Mouse (Mus musculus): ENCODE results near the gene Helz2. TPM values are rescaled to one million over a fixed set of nuclear protein-coding genes. Genes with fewer than 3 reads are reported as not detected.
"Not testable (repeated sequence)": the region's sequence is repeated elsewhere in the genome, so short reads cannot be mapped to it uniquely, and the experiment has no call there.

Helz2 gene
- 11.2 and 29.3 TPM in 2 replicates for polyA plus RNA-seq (2011; ENCODE audit: insufficient read depth, insufficient read length, low replicate concordance, missing spikeins)

GRCm38 (mm10) chr2:181241602-181242313 lies at the start of gene Helz2:
Helz2 (minus strand) TSS chr2:181242027.
- peak within 1 kb of the TSS; percentile 84 for H3K4me3 ChIP-seq (replicated peaks; ENCODE audit: control insufficient read depth, low read depth, low read length)
- 3% methylated on average over 16 of the region's 16 CpGs for WGBS
- peak within 1 kb of the TSS; percentile 49 for H3K27ac ChIP-seq (ENCODE audit: control insufficient read depth, insufficient read depth, low read depth, low read length, poor library complexity)
- TF ChIP-seq CTCF (IDR thresholded peaks at IDR 0.05; ENCODE audit: control insufficient read depth, insufficient read depth, low read length) (no peak), POLR2A (IDR thresholded peaks at IDR 0.05; ENCODE audit: borderline replicate concordance, control insufficient read depth, low read depth, low read length) (0 out of 2 replicates have a peak, but pooled peaks have one; percentile 41)
- H3K4me1 ChIP-seq (ENCODE audit: control insufficient read depth, insufficient read depth, low read length) = peaks cover 6% of the 10 kb centered on the region; the same call in 1 of the 2 replicates

GRCm38 (mm10) chr2:181290937-181291336 lies 49.1 kb upstream of the Helz2 start:
- 17% methylated on average over 1 of the region's 1 CpGs for WGBS
- peaks cover 7% of the 10 kb centered on the region; the same call in 1 of the 2 replicates for H3K4me1 ChIP-seq (ENCODE audit: control insufficient read depth, insufficient read depth, low read length)
- H3K4me3 ChIP-seq (replicated peaks; ENCODE audit: control insufficient read depth, low read depth, low read length) = no peak overlapping the region
- TF ChIP-seq CTCF (IDR thresholded peaks at IDR 0.05; ENCODE audit: control insufficient read depth, insufficient read depth, low read length) (no peak), POLR2A (IDR thresholded peaks at IDR 0.05; ENCODE audit: borderline replicate concordance, control insufficient read depth, low read depth, low read length) (no peak)
- no peak overlapping the region for H3K27ac ChIP-seq (ENCODE audit: control insufficient read depth, insufficient read depth, low read depth, low read length, poor library complexity)

DNA sequence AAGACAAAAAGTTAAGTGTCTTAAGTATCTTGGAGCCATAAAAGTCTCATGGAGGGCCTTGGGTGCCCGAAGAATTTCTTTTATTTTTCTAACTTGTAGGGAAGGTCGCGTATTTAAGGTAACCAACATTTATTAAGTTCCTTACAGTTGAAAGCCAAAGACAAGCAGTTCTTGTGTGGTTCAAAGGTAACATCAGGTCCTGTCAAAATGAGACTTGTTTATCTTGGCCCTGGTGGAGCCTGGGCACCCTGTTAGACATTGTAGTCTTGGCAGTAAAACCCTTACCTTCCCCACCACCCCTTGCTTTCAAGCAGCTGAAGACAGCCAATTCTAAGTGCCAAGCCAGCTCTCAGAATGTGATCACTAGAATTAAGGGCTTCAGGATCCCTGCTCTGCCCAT lies 46.9 kb upstream of the Helz2 start:
- Histone ChIP-seq H3K4me1 (ENCODE audit: control insufficient read depth, insufficient read depth, low read length) (peaks cover 7% of the 10 kb centered on the region; the same call in 1 of the 2 replicates), H3K4me3 (replicated peaks; ENCODE audit: control insufficient read depth, low read depth, low read length) (peak overlapping the region; percentile 33), H3K27ac (ENCODE audit: control insufficient read depth, insufficient read depth, low read depth, low read length, poor library complexity) (peak overlapping the region; percentile 51; the same call in 1 of the 2 replicates)
- WGBS = 60% methylated on average over 3 of the region's 3 CpGs
- TF ChIP-seq POLR2A (IDR thresholded peaks at IDR 0.05; ENCODE audit: borderline replicate concordance, control insufficient read depth, low read depth, low read length) (no peak), CTCF (IDR thresholded peaks at IDR 0.05; ENCODE audit: control insufficient read depth, insufficient read depth, low read length) (no peak)

GRCm38 (mm10) chr2:181287958-181288350 lies 46.1 kb upstream of the Helz2 start, which contains the start of gene Gmeb2:
Gmeb2 (minus strand) TSS chr2:181288035.
- 6% methylated on average over 37 of the region's 38 CpGs for WGBS
- peak; percentile 25; the same call in 1 of the 2 replicates for TF ChIP-seq CTCF (IDR thresholded peaks at IDR 0.05; ENCODE audit: control insufficient read depth, insufficient read depth, low read length)
- not testable (repeated sequence) for H3K4me1 ChIP-seq (ENCODE audit: control insufficient read depth, insufficient read depth, low read length)

GRCm38 (mm10) chr2:181287338-181287957 lies 45.6 kb upstream of the Helz2 start:
- Histone ChIP-seq H3K4me3 (replicated peaks; ENCODE audit: control insufficient read depth, low read depth, low read length) (peak overlapping the region; percentile 92), H3K27ac (ENCODE audit: control insufficient read depth, insufficient read depth, low read depth, low read length, poor library complexity) (peak overlapping the region; percentile 98), H3K4me1 (ENCODE audit: control insufficient read depth, insufficient read depth, low read length) (peaks cover 7% of the 10 kb centered on the region; the same call in 1 of the 2 replicates)
- TF ChIP-seq POLR2A (IDR thresholded peaks at IDR 0.05; ENCODE audit: borderline replicate concordance, control insufficient read depth, low read depth, low read length) = peak; percentile 90; the same call in 1 of the 2 replicates
- TF ChIP-seq CTCF (IDR thresholded peaks at IDR 0.05; ENCODE audit: control insufficient read depth, insufficient read depth, low read length) = no peak
- WGBS = under 1% methylated on average over 42 of the region's 71 CpGs

More at GRCm38 (mm10) chr2:181287958-181288350, 46.1 kb upstream of the Helz2 start, which contains the start of gene Gmeb2:
- peak within 1 kb of the TSS; percentile 98 for H3K27ac ChIP-seq (ENCODE audit: control insufficient read depth, insufficient read depth, low read depth, low read length, poor library complexity)
- H3K4me3 ChIP-seq (replicated peaks; ENCODE audit: control insufficient read depth, low read depth, low read length) = peak within 1 kb of the TSS; percentile 92

- WGBS = 39% methylated on average over 6 of the region's 6 CpGs
- peaks cover 7% of the 10 kb centered on the region; the same call in 1 of the 2 replicates for H3K4me1 ChIP-seq (ENCODE audit: control insufficient read depth, insufficient read depth, low read length)
- TF ChIP-seq POLR2A (IDR thresholded peaks at IDR 0.05; ENCODE audit: borderline replicate concordance, control insufficient read depth, low read depth, low read length) = no peak
- no peak for TF ChIP-seq CTCF (IDR thresholded peaks at IDR 0.05; ENCODE audit: control insufficient read depth, insufficient read depth, low read length)
- H3K4me3 ChIP-seq (replicated peaks; ENCODE audit: control insufficient read depth, low read depth, low read length) = peak overlapping the region; percentile 92
- peak overlapping the region; percentile 98 for H3K27ac ChIP-seq (ENCODE audit: control insufficient read depth, insufficient read depth, low read depth, low read length, poor library complexity)
Observed at GRCm38 (mm10) chr2:181286629-181287337, 45.0 kb upstream of the Helz2 start.

DNA sequence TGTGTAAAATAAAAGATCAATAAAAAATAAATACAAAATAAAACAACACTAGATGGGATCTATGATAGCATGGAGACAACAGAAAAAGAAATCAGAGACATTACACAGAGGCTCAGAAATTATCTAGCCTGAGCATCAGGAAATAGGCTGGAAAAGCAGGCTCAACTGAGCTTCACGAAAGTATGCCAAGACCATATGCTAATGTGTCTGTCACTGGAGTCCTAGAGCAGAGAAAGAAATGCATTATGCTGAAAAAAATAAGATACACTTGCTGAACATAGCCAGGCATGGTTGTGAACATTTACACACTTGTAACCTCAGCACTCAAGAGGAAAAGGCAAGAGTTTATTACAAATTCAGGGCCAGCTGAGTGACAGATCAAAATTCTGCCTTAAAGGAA lies 38.1 kb upstream of the Helz2 start:
- Histone ChIP-seq H3K4me3 (replicated peaks; ENCODE audit: control insufficient read depth, low read depth, low read length) (no peak overlapping the region), H3K4me1 (ENCODE audit: control insufficient read depth, insufficient read depth, low read length) (no peaks in the 10 kb centered on the region), H3K27ac (ENCODE audit: control insufficient read depth, insufficient read depth, low read depth, low read length, poor library complexity) (no peak overlapping the region)
- 78% methylated on average over 1 of the region's 1 CpGs for WGBS
- no peak for TF ChIP-seq CTCF (IDR thresholded peaks at IDR 0.05; ENCODE audit: control insufficient read depth, insufficient read depth, low read length)
- no peak for TF ChIP-seq POLR2A (IDR thresholded peaks at IDR 0.05; ENCODE audit: borderline replicate concordance, control insufficient read depth, low read depth, low read length)

DNA sequence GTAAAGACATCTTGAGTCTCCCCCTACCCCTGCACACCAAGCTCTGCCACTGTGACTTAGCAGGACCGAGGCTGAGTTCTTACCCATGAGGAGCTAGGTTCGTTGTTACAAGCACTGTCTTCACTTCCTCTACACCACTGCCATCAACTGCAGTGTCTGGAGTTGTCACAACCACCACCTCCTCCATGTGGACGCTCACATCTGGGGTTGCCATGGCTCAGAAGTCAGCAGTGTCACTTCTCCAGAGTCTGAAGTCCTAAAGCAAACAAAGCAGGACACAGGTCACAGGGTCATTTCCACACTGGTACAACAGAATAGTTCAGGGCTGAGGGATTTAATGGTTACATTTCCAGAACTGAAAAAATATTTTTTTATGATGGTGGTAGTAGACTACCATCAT lies 36.0 kb upstream of the Helz2 start:
- no peaks in the 10 kb centered on the region for H3K4me1 ChIP-seq (ENCODE audit: control insufficient read depth, insufficient read depth, low read length)
- no peak overlapping the region for H3K27ac ChIP-seq (ENCODE audit: control insufficient read depth, insufficient read depth, low read depth, low read length, poor library complexity)
- TF ChIP-seq CTCF (IDR thresholded peaks at IDR 0.05; ENCODE audit: control insufficient read depth, insufficient read depth, low read length) = no peak
- TF ChIP-seq POLR2A (IDR thresholded peaks at IDR 0.05; ENCODE audit: borderline replicate concordance, control insufficient read depth, low read depth, low read length) = no peak
- WGBS = 55% methylated on average over 3 of the region's 3 CpGs
- no peak overlapping the region for H3K4me3 ChIP-seq (replicated peaks; ENCODE audit: control insufficient read depth, low read depth, low read length)

All from bone marrow, adult 2 months (tissue).